Mouse (Mus musculus) urinary bladder, adult 2 months (tissue): ENCODE results near the gene Scaf8. TPM values are rescaled to one million over a fixed set of nuclear protein-coding genes. Genes with fewer than 3 reads are reported as not detected.
"Not testable (repeated sequence)": the region's sequence is repeated elsewhere in the genome, so short reads cannot be mapped to it uniquely, and the experiment has no call there.

Experiments
- DNase-seq: peaks from one replicate; pipeline ENCODE4 v3.0.0; 2022; ENCODE audit warnings: low spot score
- polyA plus RNA-seq: library from polyadenylated mRNA; depleted of rRNA; stranded (reverse); fragments of >200 nt; gene quantifications from 2 replicates; pipeline ENCODE4 v1.2.3, GENCODE M21; 2012; rRNA removed

Scaf8 gene
- polyA plus RNA-seq, result 23.0 and 25.0 TPM in 2 replicates

GRCm38 (mm10) chr17:3114720-3115379 lies at the start of gene Scaf8:
TSS of gene Scaf8 (plus strand) at chr17:3114972.
- DNase-seq, result peak; percentile 96

GRCm38 (mm10) chr17:3075166-3075872 lies 39.5 kb upstream of the Scaf8 start:
- DNase-seq, result no peak

GRCm38 (mm10) chr17:3075873-3076245 lies 38.9 kb upstream of the Scaf8 start:
- DNase-seq, result no peak

GRCm38 (mm10) chr17:3077936-3078335 lies 36.8 kb upstream of the Scaf8 start:
- DNase-seq, result not testable (repeated sequence)

GRCm38 (mm10) chr17:3080587-3081349 lies 34.0 kb upstream of the Scaf8 start:
- DNase-seq, result not testable (repeated sequence)

GRCm38 (mm10) chr17:3081512-3082100 lies 33.2 kb upstream of the Scaf8 start:
- DNase-seq, result peak; percentile 99

- DNase-seq, result peak; percentile 71
Observed at GRCm38 (mm10) chr17:3082125-3082755, 32.5 kb upstream of the Scaf8 start.

- not testable (repeated sequence) for DNase-seq
Observed at GRCm38 (mm10) chr17:3082756-3083749, 31.7 kb upstream of the Scaf8 start.

GRCm38 (mm10) chr17:3083886-3084550 lies 30.8 kb upstream of the Scaf8 start:
- peak; percentile 84 for DNase-seq

- DNase-seq, result peak; percentile 76
Observed at GRCm38 (mm10) chr17:3084551-3084930, 30.2 kb upstream of the Scaf8 start.

GRCm38 (mm10) chr17:3085152-3085551 lies 29.6 kb upstream of the Scaf8 start:
- no peak for DNase-seq

- DNase-seq, result no peak
Observed at GRCm38 (mm10) chr17:3092682-3093081, 22.1 kb upstream of the Scaf8 start.

GRCm38 (mm10) chr17:3099273-3099672 lies 15.5 kb upstream of the Scaf8 start:
- not testable (repeated sequence) for DNase-seq

- peak; percentile 50 for DNase-seq
Observed at GRCm38 (mm10) chr17:3102336-3103165, 12.2 kb upstream of the Scaf8 start.

GRCm38 (mm10) chr17:3104154-3104931 lies 10.4 kb upstream of the Scaf8 start:
- DNase-seq, result no peak

GRCm38 (mm10) chr17:3105022-3105421 lies 9.8 kb upstream of the Scaf8 start:
- no peak for DNase-seq

GRCm38 (mm10) chr17:3113737-3114357 lies 925 bp upstream of the Scaf8 start:
- no peak for DNase-seq

- no peak for DNase-seq
Observed at GRCm38 (mm10) chr17:3114358-3114719, 433 bp upstream of the Scaf8 start.
